Mouse (Mus musculus) spleen, adult 2 months (tissue): ENCODE measurements around the gene Grid1. TPM values are rescaled to one million over a fixed set of nuclear protein-coding genes. Genes with fewer than 3 reads are reported as not detected.

Experiments
- DNase-seq, 2 experiments: peaks; one replicate each; pipeline versions ENCODE4 v3.0.0 to v3.0.0-alpha.2; 2012 to 2021; ENCODE audit warnings: low spot score in 2 of 2, low read depth in 1 of 2
- H3K27ac ChIP-seq: fragments of 200-500 bp; 2 replicates; pipeline ENCODE4 v1.5.1; 2012; ENCODE audit warnings: low read length, inconsistent platforms; ENCODE audit not compliant: insufficient read depth
- H3K27me3 ChIP-seq: fragments of 200-500 bp; 2 replicates; pipeline ENCODE4 v1.6.1; 2012; ENCODE audit warnings: mild to moderate bottlenecking, moderate library complexity, low read length, inconsistent platforms; ENCODE audit not compliant: control insufficient read depth, insufficient read depth
- H3K36me3 ChIP-seq: fragments of 200-500 bp; 2 replicates; pipeline ENCODE4 v1.6.1; 2012; ENCODE audit warnings: mild to moderate bottlenecking, low read length, inconsistent platforms; ENCODE audit not compliant: control insufficient read depth, insufficient read depth
- H3K4me1 ChIP-seq: fragments of 200-500 bp; 2 replicates; pipeline ENCODE4 v1.6.1; 2011; ENCODE audit warnings: inconsistent platforms; ENCODE audit not compliant: control insufficient read depth, insufficient read depth, insufficient read length
- H3K4me3 ChIP-seq: fragments of 200-500 bp; 2 replicates; pipeline ENCODE4 v1.5.1; 2011; ENCODE audit warnings: mild to moderate bottlenecking, inconsistent platforms; ENCODE audit not compliant: insufficient read depth, insufficient read length; ENCODE audit errors: extremely low read depth
- CTCF ChIP-seq: fragments of 200-500 bp; IDR thresholded peaks from 2 replicates; pipeline ENCODE4 v1.5.1; 2011; ENCODE audit warnings: mild to moderate bottlenecking, inconsistent platforms; ENCODE audit not compliant: insufficient read depth, insufficient read length, insufficient replicate concordance; ENCODE audit errors: extremely low read depth
- POLR2A ChIP-seq: fragments of 200-500 bp; IDR thresholded peaks from 2 replicates; pipeline ENCODE4 v1.6.1; 2011; ENCODE audit warnings: low read depth, low read length, inconsistent platforms
- WGBS: fragments of 180-500 bp; shearing (Covaris S2); methylation state at CpG from one replicate; pipeline ENCODE4 v1.1.7; 2018; 5-methylcytosine and 5-hydroxymethylcytosine counted together
- polyA plus RNA-seq: library from polyadenylated mRNA; depleted of rRNA; stranded (reverse); fragments of >200 nt; gene quantifications from 2 replicates; pipeline ENCODE4 v1.2.3, GENCODE M21; 2012

Grid1 gene
- polyA plus RNA-seq, 1 experiment, result 0.02 TPM

DNA sequence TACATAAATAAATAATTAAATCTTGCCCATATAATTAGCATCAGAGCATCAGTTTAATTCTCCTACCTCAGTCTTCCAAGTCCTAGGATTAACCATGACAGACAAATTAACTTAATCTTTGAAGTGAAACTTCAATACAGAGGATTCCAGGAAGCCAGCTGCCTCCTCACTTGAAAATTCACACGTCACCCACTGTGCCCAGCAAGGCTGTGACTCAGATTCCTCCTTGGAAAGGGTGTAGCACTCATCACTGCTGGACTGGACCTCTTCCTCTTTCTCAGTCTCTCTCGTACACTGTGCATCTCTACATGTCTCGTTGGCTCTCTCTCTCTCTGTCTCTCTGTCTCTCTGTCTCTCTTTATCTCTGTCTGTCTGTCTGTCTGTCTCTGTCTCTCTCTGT, 153.0 kb downstream of the Grid1 start:
- Histone ChIP-seq H3K4me3 (no peak overlapping the region), H3K4me1 (no peaks in the 10 kb centered on the region), H3K27ac (no peak overlapping the region), H3K36me3 (no peaks in the 10 kb centered on the region), H3K27me3 (no peaks in the 10 kb centered on the region)
- WGBS, result 69% methylated on average over 3 of the region's 3 CpGs
- DNase-seq, result no peak
- TF ChIP-seq CTCF, result no peak
- TF ChIP-seq POLR2A, result no peak

DNA sequence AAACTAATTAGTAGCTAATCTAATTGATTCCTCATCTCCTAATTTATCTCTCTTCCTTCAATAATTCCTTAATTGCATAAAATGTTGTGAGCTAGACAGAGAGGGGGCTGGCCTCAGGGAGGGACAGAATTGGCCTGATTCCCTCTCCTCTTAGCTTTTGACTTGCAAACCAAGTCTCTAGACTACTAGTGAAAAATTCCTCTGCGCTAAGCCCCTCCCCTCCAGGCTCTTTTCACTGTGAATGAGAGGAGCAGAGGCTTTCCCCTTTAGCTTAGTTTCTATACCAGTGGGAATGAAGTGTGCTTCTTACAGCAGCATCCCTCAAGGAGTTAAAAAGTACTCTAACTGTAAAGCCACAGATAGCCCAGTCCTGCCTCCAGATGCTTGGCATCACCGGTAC, 160.8 kb downstream of the Grid1 start:
- Histone ChIP-seq H3K4me3 (no peak overlapping the region), H3K36me3 (no peaks in the 10 kb centered on the region), H3K4me1 (no peaks in the 10 kb centered on the region), H3K27me3 (no peaks in the 10 kb centered on the region), H3K27ac (no peak overlapping the region)
- 41% methylated on average over 2 of the region's 2 CpGs for WGBS
- no peak for TF ChIP-seq CTCF
- no peak for TF ChIP-seq POLR2A
- DNase-seq, result no peak

DNA sequence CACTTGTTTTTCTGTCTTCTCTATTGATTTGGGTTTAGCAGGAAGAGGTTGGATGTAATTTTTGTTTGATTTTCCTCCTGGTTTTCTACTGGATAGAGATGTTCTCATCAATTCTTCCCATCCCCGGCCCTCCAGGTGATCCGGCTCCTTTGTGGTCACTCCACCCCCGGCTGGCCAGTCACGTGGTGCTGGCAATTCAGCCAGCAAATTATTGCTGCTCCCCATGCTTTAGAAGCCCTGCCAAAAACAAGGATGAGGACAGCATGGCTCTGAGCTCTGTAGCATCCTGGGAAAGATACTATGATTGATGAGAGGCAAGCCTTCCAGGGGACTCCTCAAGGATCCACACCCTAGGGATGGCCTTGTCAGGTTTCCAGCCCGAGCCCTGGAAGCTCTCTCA, 169.2 kb downstream of the Grid1 start:
- Histone ChIP-seq H3K27ac (no peak overlapping the region), H3K4me3 (no peak overlapping the region), H3K4me1 (no peaks in the 10 kb centered on the region), H3K36me3 (no peaks in the 10 kb centered on the region), H3K27me3 (no peaks in the 10 kb centered on the region)
- 79% methylated on average over 5 of the region's 5 CpGs for WGBS
- no peak for DNase-seq
- TF ChIP-seq POLR2A (no peak), CTCF (no peak)

DNA sequence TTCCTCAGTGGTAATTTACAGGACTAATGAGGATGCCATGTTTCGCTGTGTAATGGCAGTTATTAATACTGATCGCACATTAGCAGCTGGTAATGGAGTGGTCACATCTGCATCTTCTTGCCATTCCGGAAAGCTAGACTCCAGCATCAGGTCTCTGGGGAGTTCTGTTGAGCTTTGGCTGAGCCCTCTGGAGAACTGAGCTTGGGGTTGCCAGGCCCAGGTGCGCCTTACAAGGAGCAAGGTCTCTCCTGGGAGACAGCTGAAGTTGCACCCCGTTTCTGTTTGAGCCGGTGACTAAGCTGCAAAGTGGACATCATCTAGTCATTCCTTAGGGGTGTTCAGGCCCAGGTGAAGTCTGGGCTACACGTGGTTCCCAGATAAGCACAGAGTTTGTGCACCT, 186.8 kb downstream of the Grid1 start:
- TF ChIP-seq POLR2A (no peak), CTCF (no peak)
- H3K27ac ChIP-seq, result no peak overlapping the region
- H3K4me1 ChIP-seq, result no peaks in the 10 kb centered on the region
- no peaks in the 10 kb centered on the region for H3K36me3 ChIP-seq
- H3K27me3 ChIP-seq, result no peaks in the 10 kb centered on the region
- 81% methylated on average over 7 of the region's 7 CpGs for WGBS
- DNase-seq, result no peak
- H3K4me3 ChIP-seq, result no peak overlapping the region

DNA sequence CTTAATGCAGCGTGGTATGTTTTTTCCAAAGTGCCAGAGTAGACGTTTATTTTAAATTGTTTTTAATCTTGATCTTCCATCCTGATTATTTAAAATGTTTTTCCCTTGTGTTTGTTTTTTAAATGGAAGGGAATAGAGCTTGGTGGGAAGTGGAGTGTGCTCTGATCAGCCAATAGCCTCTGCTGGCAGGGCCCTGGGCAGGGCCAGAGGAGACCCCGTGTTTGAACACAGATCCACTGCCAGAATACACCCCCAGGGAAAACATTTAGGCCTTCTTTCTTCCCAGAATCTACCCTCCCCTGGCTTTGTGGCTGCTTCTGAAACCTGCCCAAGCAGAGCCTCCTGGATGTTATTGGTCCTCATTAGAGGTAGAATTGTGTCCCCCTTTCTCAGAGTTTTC, 188.8 kb downstream of the Grid1 start:
- TF ChIP-seq CTCF (no peak), POLR2A (no peak)
- Histone ChIP-seq H3K4me3 (no peak overlapping the region), H3K27me3 (no peaks in the 10 kb centered on the region), H3K36me3 (no peaks in the 10 kb centered on the region), H3K4me1 (no peaks in the 10 kb centered on the region), H3K27ac (no peak overlapping the region)
- 63% methylated on average over 3 of the region's 3 CpGs for WGBS
- no peak for DNase-seq

DNA sequence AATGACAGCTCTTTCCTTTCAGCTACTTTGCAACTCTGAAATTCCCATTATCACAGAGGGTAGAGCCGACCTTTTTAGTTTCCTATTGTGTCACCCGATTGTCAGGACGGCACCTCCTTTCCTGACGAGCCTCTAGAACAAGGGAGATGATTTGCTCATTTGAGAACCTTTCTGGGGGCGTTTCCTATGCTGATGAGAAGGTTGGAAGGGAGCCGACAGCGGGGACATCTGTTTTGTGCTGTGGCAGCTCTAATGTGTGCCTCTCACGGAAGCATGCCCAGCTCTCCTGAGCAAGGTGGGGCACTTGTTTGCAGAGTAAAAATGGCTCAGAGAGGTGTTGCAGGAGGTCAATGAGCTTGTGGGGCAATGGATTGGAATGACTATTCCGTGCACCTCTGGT, 189.2 kb downstream of the Grid1 start:
- no peaks in the 10 kb centered on the region for H3K36me3 ChIP-seq
- TF ChIP-seq POLR2A (no peak), CTCF (no peak)
- H3K4me3 ChIP-seq, result no peak overlapping the region
- no peak overlapping the region for H3K27ac ChIP-seq
- WGBS, result 23% methylated on average over 9 of the region's 9 CpGs
- no peaks in the 10 kb centered on the region for H3K27me3 ChIP-seq
- DNase-seq, result no peak
- no peaks in the 10 kb centered on the region for H3K4me1 ChIP-seq

DNA sequence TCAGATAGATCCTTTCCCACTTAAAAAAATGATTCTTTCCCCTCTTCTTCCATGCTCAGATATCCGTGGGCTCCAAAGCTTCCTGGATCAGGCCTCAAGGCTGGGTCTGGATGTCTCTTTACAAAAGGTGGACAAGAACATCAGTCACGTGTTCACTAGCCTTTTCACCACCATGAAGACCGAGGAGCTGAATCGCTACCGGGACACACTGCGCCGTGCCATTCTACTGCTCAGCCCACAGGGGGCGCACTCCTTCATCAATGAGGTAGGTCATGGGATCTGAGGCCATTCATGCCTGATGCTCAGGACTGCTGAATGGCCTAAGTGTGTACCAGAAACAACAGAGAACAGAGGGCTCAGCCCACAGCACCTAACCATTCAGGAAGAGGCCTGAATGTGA, 206.8 kb downstream of the Grid1 start:
- TF ChIP-seq POLR2A, result no peak
- TF ChIP-seq CTCF, result no peak
- Histone ChIP-seq H3K27ac (no peak overlapping the region), H3K4me1 (no peaks in the 10 kb centered on the region), H3K36me3 (no peaks in the 10 kb centered on the region), H3K27me3 (no peaks in the 10 kb centered on the region), H3K4me3 (no peak overlapping the region)
- DNase-seq, result no peak
- 90% methylated on average over 8 of the region's 8 CpGs for WGBS
